ENCODE assay signal across 8 mouse cellular contexts in genomic region chr11:32454800-32455506, GRCm38 (mm10). TPM values are rescaled to one million over a fixed set of nuclear protein-coding genes. Genes with fewer than 3 reads are reported as not detected.
A peak's percentile ranks its signal among the peaks of the same experiment; 100 is the strongest.
DNase-seq lines count a peak whose midpoint lies in the region; ATAC-seq lines count a peak whose summit lies in the region.

Ubtd2 (plus strand) TSS chr11:32455370.

- peak; percentile 98 for ATAC-seq in hindbrain, embryonic 16.5 days

- no peaks in the 10 kb centered on the region for H3K9me3 ChIP-seq in hindbrain, embryonic 16.5 days (ENCODE audit: control insufficient read depth, low read length)

- peak; percentile 90 for DNase-seq in T-cell, adult 2 months (ENCODE audit: low spot score)
- DNase-seq in cerebellum, postnatal 36 days: peak; percentile 98
- DNase-seq in gastrocnemius, adult 18-20 months (ENCODE audit: low spot score): peak; percentile 98
- peak; percentile 98 to 99 for DNase-seq in left cerebral cortex, adult 18-20 months (ENCODE audit: low spot score in 2 of 2)
- peak; percentile 97 for DNase-seq in right cerebral cortex, adult 18-20 months
- peak; percentile 91 for DNase-seq in urinary bladder, postnatal 10 days (ENCODE audit: low spot score)

- H3K4me2 ChIP-seq in hindbrain, embryonic 16.5 days (ENCODE audit: low read length): peak within 1 kb of the TSS; percentile 97

- peak within 1 kb of the TSS; percentile 79 for H3K9ac ChIP-seq in hindbrain, embryonic 16.5 days (ENCODE audit: low read depth, low read length)

- H3K4me3 ChIP-seq in hindbrain, embryonic 16.5 days (ENCODE audit: low read length): peak within 1 kb of the TSS; percentile 63
- H3K4me3 ChIP-seq in macrophage (ENCODE audit: inconsistent target): peak within 1 kb of the TSS; percentile 76

- peaks cover 17% of the 10 kb centered on the region for H3K4me1 ChIP-seq in hindbrain, embryonic 16.5 days (ENCODE audit: control insufficient read depth, insufficient read depth, low read depth, low read length)

- no peaks in the 10 kb centered on the region for H3K79me2 ChIP-seq in macrophage (ENCODE audit: inconsistent target)

- H3K27ac ChIP-seq in hindbrain, embryonic 16.5 days (ENCODE audit: low read depth, low read length): peak within 1 kb of the TSS; percentile 89
- H3K27ac ChIP-seq in macrophage: no peak within 1 kb of the TSS

- no peaks in the 10 kb centered on the region for H3K27me3 ChIP-seq in hindbrain, embryonic 16.5 days (replicated peaks; ENCODE audit: control insufficient read depth, insufficient read depth, low read length)

- under 1% methylated on average over 45 of the region's 86 CpGs for WGBS in hindbrain, embryonic 16.5 days
- under 1% methylated on average over 79 of the region's 86 CpGs for WGBS in macrophage (ENCODE audit: missing documents)

- no peaks in the 10 kb centered on the region for H3K36me3 ChIP-seq in hindbrain, embryonic 16.5 days (ENCODE audit: control insufficient read depth, insufficient read depth, low read length)
- no peaks in the 10 kb centered on the region for H3K36me3 ChIP-seq in macrophage (ENCODE audit: inconsistent target)

RNA-seq across cellular contexts. Expression of gene Ubtd2, which starts in this region (rescaled TPM):
- total RNA-seq in gastrocnemius, adult 18-20 months (2021): 1 to 10 TPM; 7.2 to 7.7 TPM
- polyA plus RNA-seq in hindbrain, embryonic 16.5 days (2015; fragmentation: Nextera tagmentation; extraction: Ambion mirVana): 36.8 and 40.3 TPM in 2 replicates
- total RNA-seq in left cerebral cortex, adult 18-20 months (2021): 10 to 100 TPM; 44.0 to 50.1 TPM
- 1 to 10 TPM; 1.3 to 9.1 (median 2.5) TPM for total RNA-seq in macrophage (2018; cell fraction: chromatin; rRNA removed)
- total RNA-seq in macrophage (2018; cell fraction: cytosol; rRNA removed): 1 to 10 TPM; 1.7 to 8.5 (median 3.2) TPM
- total RNA-seq in macrophage (2018; cell fraction: nucleus; rRNA removed): 10 to 100 TPM in 2 of 26 experiments, 1 to 10 TPM in 24; 1.3 to 18.9 (median 3.8) TPM
- polyA plus RNA-seq in macrophage (2018): 2.8 to 5.0 TPM (median 3.9 TPM) in 3 replicates

Comparison
In these comparisons a context has a peak if more than half of its experiments do, and no peak if none do; other contexts are left out.
1. RNA of gene Ubtd2 (total RNA-seq): 44.0 to 50.1 TPM in left cerebral cortex, adult 18-20 months; 7.2 to 7.7 TPM in gastrocnemius, adult 18-20 months; every median in the first group is over 4 times any median in the second.
2. Peak in every context shown above with its lines, with median percentiles within 50 percentile points of each other: DNase-seq.